Mouse (Mus musculus): ENCODE measurements around the gene Twsg1. TPM values are rescaled to one million over a fixed set of nuclear protein-coding genes. Genes with fewer than 3 reads are reported as not detected.

Gene Twsg1
- polyA plus RNA-seq, 1 experiment: 8.8 TPM

DNA sequence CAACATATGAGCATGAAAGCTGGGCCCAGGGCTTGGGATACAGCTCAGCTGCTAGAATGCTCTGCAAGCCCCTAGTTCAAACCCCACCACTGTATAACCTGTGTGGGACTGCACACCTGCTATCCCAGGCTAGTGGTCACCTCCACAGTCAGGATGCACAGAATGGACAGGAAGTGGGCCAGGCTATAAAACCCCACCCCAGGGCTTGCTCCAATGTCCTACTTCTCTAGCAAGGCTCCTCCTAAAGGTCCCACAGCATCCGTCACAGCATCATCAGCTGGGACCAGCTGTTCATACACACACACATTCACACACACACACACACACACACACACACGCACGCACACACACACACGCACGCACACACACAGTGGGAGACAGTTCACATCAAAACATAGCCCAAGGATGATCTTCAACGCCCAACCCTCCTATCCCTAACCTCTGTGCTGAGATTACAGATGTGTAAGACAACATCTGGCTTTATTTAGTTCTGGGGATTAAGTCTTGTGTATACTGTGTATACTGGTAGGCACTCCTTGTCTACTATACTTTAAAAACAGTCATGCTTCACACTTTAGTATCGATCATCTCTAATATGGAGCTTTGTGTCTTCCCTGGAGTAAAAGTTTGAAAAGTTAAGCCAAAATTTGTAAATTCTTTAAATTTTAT is 20.7 kb downstream of the Twsg1 start:
- 87% methylated on average over 7 of the region's 7 CpGs for WGBS
- H3K27ac ChIP-seq (ENCODE audit: control insufficient read depth, insufficient read depth, low read depth, low read length, poor library complexity): no peak overlapping the region
- no peaks in the 10 kb centered on the region for H3K4me1 ChIP-seq (ENCODE audit: control insufficient read depth, insufficient read depth, low read length)
- no peak for TF ChIP-seq CTCF (IDR thresholded peaks at IDR 0.05; ENCODE audit: control insufficient read depth, insufficient read depth, low read length)
- no peak for TF ChIP-seq POLR2A (IDR thresholded peaks at IDR 0.05; ENCODE audit: borderline replicate concordance, control insufficient read depth, low read depth, low read length)
- H3K4me3 ChIP-seq (replicated peaks; ENCODE audit: control insufficient read depth, low read depth, low read length): no peak overlapping the region

DNA sequence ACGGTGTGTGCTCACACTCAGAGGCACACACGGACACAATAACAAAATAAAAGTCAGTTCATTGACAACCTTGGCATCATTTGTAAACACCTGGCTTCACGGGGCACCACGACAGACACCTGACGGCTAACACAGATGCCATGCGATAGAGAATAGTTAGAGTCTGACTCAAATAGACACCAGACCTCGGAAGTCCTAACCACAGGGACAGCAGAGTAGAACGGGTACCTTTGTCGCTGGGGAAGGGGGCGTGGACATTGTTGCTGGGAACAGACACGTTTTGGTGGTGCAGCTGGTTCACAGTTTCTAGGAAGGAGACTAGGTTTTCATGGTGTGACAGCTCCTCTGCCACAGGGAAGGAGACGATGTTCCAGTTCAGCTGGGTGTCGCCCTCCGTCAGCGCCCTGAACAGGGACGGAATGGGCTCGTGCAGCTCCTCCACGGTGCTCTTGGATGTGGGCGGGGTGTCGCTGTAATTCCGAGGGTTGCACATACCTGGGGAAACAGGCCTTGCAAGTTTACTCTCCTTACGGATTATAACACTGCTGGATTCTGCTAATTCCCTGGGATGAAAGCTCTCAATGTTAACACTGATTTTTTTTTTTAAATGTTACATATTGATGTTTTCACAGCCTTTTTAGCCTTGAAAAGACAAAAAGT is 21.6 kb downstream of the Twsg1 start:
- H3K4me3 ChIP-seq (replicated peaks; ENCODE audit: control insufficient read depth, low read depth, low read length): no peak overlapping the region
- WGBS: 86% methylated on average over 22 of the region's 22 CpGs
- H3K27ac ChIP-seq (ENCODE audit: control insufficient read depth, insufficient read depth, low read depth, low read length, poor library complexity): no peak overlapping the region
- TF ChIP-seq POLR2A (IDR thresholded peaks at IDR 0.05; ENCODE audit: borderline replicate concordance, control insufficient read depth, low read depth, low read length) (no peak), CTCF (IDR thresholded peaks at IDR 0.05; ENCODE audit: control insufficient read depth, insufficient read depth, low read length) (no peak)
- no peaks in the 10 kb centered on the region for H3K4me1 ChIP-seq (ENCODE audit: control insufficient read depth, insufficient read depth, low read length)

- no peak for TF ChIP-seq POLR2A (IDR thresholded peaks at IDR 0.05; ENCODE audit: borderline replicate concordance, control insufficient read depth, low read depth, low read length)
- TF ChIP-seq CTCF (IDR thresholded peaks at IDR 0.05; ENCODE audit: control insufficient read depth, insufficient read depth, low read length): no peak
- no peak overlapping the region for H3K27ac ChIP-seq (ENCODE audit: control insufficient read depth, insufficient read depth, low read depth, low read length, poor library complexity)
- WGBS: 85% methylated on average over 4 of the region's 4 CpGs
- no peak overlapping the region for H3K4me3 ChIP-seq (replicated peaks; ENCODE audit: control insufficient read depth, low read depth, low read length)
- H3K4me1 ChIP-seq (ENCODE audit: control insufficient read depth, insufficient read depth, low read length): no peaks in the 10 kb centered on the region; the same call in 1 of the 2 replicates
Measured at GRCm38 (mm10) chr17:65927077-65927476, 23.9 kb downstream of the Twsg1 start.

GRCm38 (mm10) chr17:65924218-65924617 is 26.8 kb downstream of the Twsg1 start:
- H3K4me3 ChIP-seq (replicated peaks; ENCODE audit: control insufficient read depth, low read depth, low read length): no peak overlapping the region
- WGBS: 84% methylated on average over 5 of the region's 5 CpGs
- H3K4me1 ChIP-seq (ENCODE audit: control insufficient read depth, insufficient read depth, low read length): peaks cover 3% of the 10 kb centered on the region
- no peak for TF ChIP-seq CTCF (IDR thresholded peaks at IDR 0.05; ENCODE audit: control insufficient read depth, insufficient read depth, low read length)
- no peak for TF ChIP-seq POLR2A (IDR thresholded peaks at IDR 0.05; ENCODE audit: borderline replicate concordance, control insufficient read depth, low read depth, low read length)
- no peak overlapping the region for H3K27ac ChIP-seq (ENCODE audit: control insufficient read depth, insufficient read depth, low read depth, low read length, poor library complexity)

GRCm38 (mm10) chr17:65921975-65922374 is 29.1 kb downstream of the Twsg1 start:
- H3K4me1 ChIP-seq (ENCODE audit: control insufficient read depth, insufficient read depth, low read length): peaks cover 4% of the 10 kb centered on the region
- WGBS: 78% methylated on average over 6 of the region's 6 CpGs
- TF ChIP-seq POLR2A (IDR thresholded peaks at IDR 0.05; ENCODE audit: borderline replicate concordance, control insufficient read depth, low read depth, low read length) (no peak), CTCF (IDR thresholded peaks at IDR 0.05; ENCODE audit: control insufficient read depth, insufficient read depth, low read length) (no peak)
- H3K4me3 ChIP-seq (replicated peaks; ENCODE audit: control insufficient read depth, low read depth, low read length): no peak overlapping the region
- no peak overlapping the region for H3K27ac ChIP-seq (ENCODE audit: control insufficient read depth, insufficient read depth, low read depth, low read length, poor library complexity)

DNA sequence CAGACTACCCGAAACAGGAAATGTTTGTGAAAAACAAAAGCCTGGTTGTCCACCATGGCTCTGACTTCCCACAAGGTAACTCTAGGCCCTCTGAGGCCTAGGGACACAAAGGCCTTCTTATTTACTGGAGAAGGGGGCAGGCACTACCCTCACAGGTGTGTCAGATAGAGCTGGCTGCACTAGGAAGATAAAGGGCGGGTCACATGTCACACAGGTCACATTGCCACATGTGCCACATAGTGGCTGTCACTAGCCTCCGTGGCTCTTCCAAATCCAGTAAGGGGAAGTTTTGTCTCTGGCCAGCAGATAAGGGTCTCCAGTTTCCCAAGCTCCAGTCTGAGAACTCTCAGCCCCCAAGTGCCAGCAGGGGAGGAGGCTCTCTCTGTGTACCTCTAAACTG is 31.8 kb downstream of the Twsg1 start:
- TF ChIP-seq CTCF (IDR thresholded peaks at IDR 0.05; ENCODE audit: control insufficient read depth, insufficient read depth, low read length) (no peak), POLR2A (IDR thresholded peaks at IDR 0.05; ENCODE audit: borderline replicate concordance, control insufficient read depth, low read depth, low read length) (no peak)
- Histone ChIP-seq H3K27ac (ENCODE audit: control insufficient read depth, insufficient read depth, low read depth, low read length, poor library complexity) (no peak overlapping the region), H3K4me1 (ENCODE audit: control insufficient read depth, insufficient read depth, low read length) (peaks cover 4% of the 10 kb centered on the region), H3K4me3 (replicated peaks; ENCODE audit: control insufficient read depth, low read depth, low read length) (no peak overlapping the region)
- WGBS: 46% methylated on average over 3 of the region's 3 CpGs

- no peak overlapping the region for H3K4me3 ChIP-seq (replicated peaks; ENCODE audit: control insufficient read depth, low read depth, low read length)
- WGBS: 76% methylated on average over 8 of the region's 8 CpGs
- no peak for TF ChIP-seq CTCF (IDR thresholded peaks at IDR 0.05; ENCODE audit: control insufficient read depth, insufficient read depth, low read length)
- no peak for TF ChIP-seq POLR2A (IDR thresholded peaks at IDR 0.05; ENCODE audit: borderline replicate concordance, control insufficient read depth, low read depth, low read length)
- no peak overlapping the region for H3K27ac ChIP-seq (ENCODE audit: control insufficient read depth, insufficient read depth, low read depth, low read length, poor library complexity)
- peaks cover 4% of the 10 kb centered on the region for H3K4me1 ChIP-seq (ENCODE audit: control insufficient read depth, insufficient read depth, low read length)
Measured at GRCm38 (mm10) chr17:65916135-65916668, 34.8 kb downstream of the Twsg1 start.

DNA sequence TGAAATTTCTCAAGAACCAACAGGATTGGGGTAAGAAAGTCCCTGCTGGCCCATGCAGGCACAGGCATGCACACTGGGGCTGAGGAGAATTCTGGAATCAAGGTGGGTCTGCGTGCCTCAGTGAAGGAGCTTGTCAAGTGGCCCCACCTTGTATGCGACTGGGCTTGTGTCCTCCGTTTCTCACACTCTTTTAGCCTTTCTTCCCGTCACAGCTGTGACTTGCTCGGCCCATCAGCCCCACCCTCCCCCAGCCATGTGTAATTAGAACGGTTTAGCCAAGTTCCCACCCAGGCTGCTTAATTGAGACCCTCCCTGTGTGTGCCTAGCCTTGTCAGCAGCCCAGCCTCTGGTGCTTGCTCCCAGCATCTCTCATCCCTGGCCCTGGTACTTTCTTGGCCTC is 36.9 kb downstream of the Twsg1 start:
- no peaks in the 10 kb centered on the region for H3K4me1 ChIP-seq (ENCODE audit: control insufficient read depth, insufficient read depth, low read length)
- no peak overlapping the region for H3K27ac ChIP-seq (ENCODE audit: control insufficient read depth, insufficient read depth, low read depth, low read length, poor library complexity)
- no peak overlapping the region for H3K4me3 ChIP-seq (replicated peaks; ENCODE audit: control insufficient read depth, low read depth, low read length)
- TF ChIP-seq POLR2A (IDR thresholded peaks at IDR 0.05; ENCODE audit: borderline replicate concordance, control insufficient read depth, low read depth, low read length): no peak
- TF ChIP-seq CTCF (IDR thresholded peaks at IDR 0.05; ENCODE audit: control insufficient read depth, insufficient read depth, low read length): no peak
- WGBS: 80% methylated on average over 6 of the region's 6 CpGs
